Mouse (Mus musculus) left cerebral cortex, adult 18-20 months (tissue): Measurements from ENCODE around the gene Fes. TPM values are rescaled to one million over a fixed set of nuclear protein-coding genes. Genes with fewer than 3 reads are reported as not detected.
"Not testable (repeated sequence)": the region's sequence is repeated elsewhere in the genome, so short reads cannot be mapped to it uniquely, and the experiment has no call there.

ENCODE experiments used
- DNase-seq, 2 experiments: peaks; one replicate each; pipeline ENCODE4 v3.0.0; 2021 to 2022; ENCODE audit warnings: low spot score in 2 of 2, mixed read lengths in 1 of 2
- total RNA-seq, 2 experiments: library from RNA; stranded (reverse); gene quantifications; 2 replicates each; pipeline ENCODE4 v1.2.3; 2021

The Fes gene
- total RNA-seq, 2 experiments from 2014 or later: 4.5 to 5.8 TPM

DNA sequence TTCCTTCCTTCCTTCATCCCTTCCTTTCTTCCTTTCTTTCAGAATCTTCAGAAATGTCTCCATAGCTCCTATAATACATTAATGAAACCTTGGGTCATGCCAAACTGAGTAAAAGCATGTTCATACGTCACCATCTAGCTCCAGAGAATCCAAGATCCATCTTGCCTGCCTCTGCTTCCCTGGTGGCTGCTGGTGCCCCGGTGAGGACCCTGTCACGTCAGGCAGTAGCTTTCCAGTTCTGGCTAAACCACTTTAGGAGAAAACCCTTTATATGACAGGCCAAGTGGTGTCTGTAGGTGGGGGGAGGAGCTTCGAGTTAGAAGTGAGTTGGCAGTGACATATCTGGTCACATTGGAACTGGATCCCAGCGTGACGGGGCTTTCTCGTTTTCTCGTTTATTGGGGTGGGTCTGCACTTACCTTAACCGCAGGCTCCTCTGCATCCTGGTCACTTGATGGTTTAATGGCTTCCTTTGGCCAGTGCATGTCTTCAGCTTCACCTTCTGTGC lies 17.5 kb upstream of the Fes start, which contains the start of gene Furin:
Furin (minus strand) TSS at position 249 of the 508 bp plus-strand sequence.
- DNase-seq: no peak

DNA sequence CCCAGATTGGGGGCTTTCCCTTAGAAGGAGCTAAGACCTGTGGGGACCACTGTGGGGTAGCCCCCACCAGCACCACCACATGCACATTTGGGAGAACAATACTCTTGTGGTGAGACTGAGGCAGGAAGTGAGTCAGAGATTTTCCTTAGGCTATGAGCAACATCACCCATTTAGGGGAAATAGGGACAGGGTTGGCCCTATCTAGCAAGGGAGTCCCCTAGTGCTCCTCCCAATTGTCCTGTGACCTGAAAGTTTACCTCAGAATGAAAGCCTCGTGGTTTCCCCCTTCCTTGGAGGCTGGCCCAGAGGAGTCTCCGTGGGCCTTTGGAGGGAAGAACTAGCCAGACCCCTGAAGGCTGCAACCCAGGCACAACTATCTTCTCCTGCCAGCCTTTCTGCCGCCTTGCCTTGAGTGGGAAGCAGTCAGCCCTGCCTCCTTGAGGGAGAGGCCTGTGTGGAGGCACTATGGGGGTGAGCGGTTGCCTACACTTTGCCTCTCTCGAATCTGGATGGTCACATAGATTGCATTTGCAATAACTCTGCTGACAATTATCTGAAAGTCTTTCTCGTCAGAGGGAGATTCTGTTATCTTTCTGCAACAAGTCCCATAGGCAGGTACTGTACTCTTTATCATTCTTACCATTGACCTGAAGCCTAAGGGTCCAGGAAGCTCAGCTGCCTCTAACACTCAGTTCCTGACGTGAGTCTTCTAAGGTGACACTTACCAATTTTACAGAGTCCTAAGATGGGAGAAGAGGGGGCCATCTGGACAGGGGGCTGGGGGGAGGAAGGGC lies 16.6 kb upstream of the Fes start:
- no peak for DNase-seq

DNA sequence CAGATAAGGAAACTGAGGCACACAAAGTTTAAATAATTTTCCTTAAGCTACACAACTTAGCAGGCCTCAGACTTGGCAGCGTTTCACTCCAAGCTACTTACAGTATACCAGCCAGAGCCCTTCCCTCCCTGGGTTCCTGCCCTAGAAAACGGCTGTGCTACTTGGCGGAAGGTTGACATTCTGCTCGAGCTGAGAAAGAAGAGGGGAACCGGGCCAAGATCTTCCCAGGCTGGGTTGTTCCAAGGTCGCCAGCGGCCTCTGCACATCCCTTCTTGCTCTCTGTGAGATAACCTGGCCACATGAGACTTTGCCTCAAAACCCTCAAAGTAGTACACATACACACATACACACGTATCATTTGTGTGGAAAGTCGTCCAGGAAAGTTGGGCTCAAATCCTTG lies 15.8 kb upstream of the Fes start:
- DNase-seq: peak in 1 of 2 experiments; percentile 33

DNA sequence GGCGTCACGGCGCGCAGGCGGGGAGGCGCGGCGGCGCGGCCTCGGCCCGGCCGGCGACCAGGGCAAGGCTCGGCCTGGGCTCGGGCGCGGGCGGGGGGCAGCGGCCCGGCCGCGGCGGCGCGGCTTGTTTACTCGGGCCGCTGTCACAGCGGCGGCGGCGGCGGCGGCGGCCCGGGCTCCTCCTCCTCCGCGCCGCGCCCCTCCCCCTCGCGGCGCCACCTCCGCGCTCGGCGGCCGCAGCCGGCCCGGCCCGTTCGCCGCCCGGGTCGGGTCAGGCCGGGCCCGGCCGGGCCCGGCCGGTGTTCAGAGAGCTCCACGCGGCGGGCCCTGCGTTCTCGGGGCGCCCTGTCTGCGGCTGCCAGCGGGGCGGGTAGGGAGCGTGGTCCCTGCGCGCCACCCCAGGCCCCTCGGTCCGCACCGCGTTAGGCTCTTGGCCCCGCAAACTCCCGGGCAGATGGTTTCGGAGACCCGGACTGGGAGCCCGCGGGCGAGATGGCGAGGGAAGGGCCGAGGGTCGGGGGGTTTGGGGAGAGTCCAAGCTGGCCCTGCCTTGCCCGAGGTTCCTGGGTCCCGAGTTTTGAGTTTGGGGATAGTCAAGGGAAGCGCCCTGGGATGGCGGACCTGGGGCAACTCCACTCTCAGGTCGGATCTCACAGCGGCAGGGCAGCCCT lies 15.0 kb upstream of the Fes start:
- peak; percentile 38 to 60 for DNase-seq

DNA sequence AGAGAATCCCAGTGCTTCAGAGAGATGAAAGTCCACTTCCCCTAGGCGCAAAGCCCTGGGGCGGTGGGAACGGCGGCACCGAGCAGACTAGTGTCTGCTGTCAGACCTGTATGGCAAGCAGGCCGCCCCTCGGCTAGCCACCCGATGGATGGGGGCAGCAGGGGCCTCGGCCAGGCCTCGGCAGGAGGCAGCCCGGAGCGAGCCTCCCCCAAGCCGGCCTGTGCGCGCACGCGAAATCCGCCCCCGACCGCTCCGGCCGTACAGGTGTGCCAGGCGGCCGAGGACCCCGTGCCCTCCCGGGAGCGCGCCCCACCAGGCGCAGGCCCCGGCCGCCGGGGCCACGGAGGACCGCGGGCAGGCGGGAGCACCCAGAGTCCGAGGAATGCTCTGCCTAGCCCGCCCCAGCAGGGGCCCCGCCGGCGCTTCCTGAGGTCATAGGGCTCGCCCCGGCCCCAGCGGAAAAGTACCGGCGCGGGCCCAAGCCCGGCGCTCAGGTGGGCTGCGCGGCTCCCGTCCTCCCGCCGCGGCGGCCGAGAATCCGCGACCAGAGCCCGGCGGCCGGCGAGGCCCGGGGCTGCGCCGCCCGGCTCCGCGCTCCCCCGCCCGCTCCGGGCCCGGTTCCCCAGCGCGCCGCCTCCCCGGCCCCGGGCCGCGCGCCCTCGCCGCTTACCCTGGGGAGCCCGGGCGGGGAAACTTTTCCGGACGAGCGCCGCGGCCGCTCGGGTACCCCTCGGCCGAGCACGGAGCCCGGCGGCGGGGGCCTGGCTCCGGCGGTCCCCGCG lies 14.3 kb upstream of the Fes start:
- DNase-seq: no peak

DNA sequence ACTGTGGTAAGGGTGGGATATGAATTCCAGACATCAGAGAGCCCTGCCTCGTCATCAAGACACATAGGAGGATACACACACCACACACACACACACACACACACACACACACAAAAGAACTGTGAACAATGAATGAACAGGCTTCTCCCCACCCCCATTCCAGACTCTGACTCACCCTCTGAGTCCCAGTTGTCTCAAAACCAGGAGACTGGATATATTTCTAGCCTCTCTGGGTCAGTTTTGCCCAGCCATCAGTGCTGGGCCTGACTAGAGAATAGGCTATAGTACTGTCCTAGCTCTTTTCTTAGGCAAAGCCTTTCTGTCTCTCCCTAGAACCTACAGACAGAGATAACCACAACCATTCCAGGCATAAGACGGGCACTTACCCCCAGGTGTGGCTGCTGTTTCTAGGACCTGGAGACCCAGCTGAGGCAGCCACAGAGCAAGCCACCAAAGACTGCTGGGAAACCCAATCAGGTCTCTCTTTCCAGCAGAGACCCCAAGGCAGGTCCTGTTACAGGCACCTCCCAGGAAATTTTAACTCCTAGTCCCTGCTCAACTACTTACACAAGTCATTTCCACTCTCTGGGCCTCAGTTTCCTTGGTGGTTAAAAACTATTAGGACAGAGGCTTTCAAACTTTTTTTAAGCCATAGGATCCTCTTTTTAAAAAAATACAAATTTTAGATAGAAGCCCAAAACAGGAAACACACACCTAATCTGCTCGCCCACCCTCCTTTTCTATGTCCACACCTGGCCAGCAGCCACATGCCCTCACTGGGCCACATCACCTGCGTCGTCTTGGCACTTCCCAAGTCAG lies 13.5 kb upstream of the Fes start:
- DNase-seq: peak; percentile 48 to 52

DNA sequence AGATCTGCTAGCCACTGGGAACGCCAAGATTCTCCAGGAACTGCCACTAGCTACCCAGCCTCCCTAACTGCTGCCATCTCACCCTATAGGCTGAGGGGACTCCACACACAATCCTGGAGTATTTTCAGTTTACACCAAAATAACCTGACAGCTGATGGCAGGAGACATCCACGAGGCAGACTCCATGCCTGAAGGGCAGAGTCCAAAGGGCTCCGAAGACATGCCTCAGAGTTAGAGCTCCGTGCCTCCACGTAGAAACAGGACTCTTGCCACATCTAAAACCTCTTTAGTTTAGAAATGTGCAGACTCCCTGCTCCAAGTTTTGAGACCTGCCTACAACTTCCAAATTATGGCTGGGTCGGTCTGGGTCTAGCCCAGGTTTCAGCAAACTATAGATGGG lies 12.8 kb upstream of the Fes start:
- no peak for DNase-seq

DNA sequence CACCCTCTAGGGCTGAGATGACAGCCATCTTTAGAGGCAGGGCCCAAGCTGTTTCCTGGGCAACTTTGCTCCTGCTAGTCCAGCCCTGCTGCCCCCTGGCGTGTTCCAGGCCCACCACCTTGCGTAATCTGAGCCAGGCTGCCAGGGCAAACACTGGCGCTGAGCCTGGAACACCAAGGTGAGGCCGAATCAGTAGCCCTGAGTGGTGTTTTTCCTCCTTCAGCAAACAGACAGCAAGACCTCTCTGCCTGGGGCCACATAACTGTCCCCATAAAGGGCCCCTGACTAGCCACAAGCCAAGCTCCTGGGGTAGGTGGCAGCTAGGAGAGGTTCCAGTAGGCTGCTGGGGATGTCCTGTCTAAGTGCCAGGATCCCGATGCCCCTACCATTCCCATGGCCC lies 12.4 kb upstream of the Fes start:
- DNase-seq: no peak

DNA sequence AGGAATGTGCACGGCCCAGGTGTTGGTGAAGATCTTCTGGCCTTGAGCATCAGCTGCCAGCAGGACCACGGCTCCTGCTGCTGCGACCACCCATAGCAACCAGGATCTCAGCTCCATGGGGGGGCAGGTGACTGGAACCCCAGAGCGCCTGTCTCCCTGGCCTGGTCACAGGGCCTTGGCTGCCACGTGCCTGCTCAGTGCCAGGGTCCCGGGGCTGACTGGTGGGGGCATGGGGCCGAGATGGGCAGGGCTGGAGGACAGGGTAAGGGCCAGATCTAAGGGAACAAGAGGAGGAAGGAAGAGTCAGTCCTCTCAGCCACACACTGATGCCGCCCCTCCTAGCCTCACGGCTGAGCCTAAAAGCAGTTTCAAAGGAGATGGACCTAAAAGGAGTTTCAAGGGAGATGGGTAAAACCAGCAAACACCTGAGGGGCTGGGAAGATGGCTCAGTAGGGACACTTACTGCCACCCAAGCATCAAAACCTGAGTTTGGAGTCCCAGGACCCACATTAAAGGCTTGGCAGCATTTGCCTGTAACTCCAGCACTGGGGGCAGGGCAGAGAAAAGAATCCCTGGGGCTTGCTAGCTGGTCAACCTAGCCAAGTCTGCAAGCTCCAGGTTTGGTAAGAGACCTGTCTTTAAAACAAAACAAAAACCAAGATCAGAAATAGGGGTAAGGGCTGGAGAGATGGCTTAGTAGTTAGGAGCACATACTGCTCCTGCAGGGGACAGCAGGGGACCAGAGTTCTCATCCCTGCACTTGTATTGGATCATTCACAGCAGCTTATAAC lies 11.1 kb upstream of the Fes start:
- DNase-seq: no peak

DNA sequence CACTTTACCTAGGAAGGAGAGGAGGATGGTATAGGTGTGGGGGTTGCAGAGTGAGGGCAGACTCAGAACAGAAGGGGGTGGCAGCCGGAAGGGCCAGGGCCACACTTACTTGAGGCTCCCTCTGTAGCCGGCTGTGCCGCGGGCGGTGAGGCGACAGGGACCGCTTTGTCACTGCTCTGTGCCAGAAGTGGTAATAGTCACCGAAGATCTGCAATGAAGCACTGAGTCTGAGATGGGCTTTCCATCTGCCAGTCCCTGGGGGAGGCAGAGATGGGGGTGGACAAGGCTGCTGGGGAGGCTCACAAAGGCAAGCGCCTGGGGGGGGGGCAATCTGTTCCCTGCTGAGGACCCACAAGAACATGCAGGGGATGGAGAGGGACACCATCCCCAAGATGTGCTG lies 10.2 kb upstream of the Fes start:
- peak; percentile 48 to 74 for DNase-seq

DNA sequence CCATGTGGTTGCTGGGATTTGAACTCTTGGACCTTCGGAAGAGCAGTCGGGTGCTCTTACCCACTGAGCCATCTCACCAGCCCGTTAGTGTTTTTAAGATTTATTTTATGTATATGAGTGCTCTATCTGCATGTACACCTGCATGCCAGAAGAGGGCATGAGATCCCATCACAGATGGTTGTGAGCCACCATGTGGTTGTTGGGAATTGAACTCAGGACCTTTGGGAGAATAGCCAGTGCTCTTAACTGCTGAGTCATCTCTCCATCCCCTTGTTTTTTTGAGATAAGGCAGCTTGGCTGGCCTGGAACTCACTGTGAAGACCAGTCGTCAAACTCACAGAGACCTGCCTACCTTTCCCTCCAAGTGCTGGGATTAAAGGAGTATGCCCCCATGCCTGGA lies 8.7 kb upstream of the Fes start:
- not testable (repeated sequence) for DNase-seq

DNA sequence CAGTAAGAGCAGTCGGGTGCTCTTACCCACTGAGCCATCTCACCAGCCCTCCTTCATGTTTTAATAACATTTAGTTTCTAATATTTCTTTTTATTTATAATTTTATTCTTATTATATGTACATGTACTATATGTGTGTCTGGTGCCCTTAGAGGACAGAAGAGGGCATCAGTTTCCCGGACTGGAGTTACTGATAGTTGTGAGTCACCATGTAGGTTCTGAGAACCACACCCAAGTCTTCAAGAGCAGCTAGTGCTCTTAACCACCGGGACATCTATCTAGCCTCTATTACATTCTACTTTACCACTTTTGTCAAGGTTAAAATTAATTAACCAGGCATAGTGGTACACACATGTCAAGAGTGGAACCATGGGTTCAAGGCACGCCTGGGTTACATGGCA lies 6.9 kb upstream of the Fes start:
- no peak for DNase-seq

DNA sequence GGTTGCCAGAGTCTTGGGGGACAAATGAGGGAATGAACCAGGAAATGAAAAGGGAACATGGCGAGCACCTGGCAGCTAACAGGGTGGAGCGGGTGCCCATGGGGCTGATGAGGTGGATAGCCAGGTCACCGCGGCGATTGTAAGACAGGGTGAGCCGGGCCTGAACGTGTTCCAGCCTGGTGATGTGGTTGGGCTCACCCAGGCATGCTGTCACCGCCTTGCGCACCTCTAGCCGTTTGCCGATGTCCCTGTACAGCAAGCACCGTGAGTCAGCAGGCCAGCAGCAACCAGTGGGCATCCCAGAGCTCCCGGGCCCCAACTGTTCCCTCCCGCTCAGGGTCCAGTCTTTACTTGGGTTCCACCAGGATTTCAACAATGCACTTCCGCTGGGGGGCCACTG lies 4.4 kb upstream of the Fes start:
- no peak for DNase-seq

DNA sequence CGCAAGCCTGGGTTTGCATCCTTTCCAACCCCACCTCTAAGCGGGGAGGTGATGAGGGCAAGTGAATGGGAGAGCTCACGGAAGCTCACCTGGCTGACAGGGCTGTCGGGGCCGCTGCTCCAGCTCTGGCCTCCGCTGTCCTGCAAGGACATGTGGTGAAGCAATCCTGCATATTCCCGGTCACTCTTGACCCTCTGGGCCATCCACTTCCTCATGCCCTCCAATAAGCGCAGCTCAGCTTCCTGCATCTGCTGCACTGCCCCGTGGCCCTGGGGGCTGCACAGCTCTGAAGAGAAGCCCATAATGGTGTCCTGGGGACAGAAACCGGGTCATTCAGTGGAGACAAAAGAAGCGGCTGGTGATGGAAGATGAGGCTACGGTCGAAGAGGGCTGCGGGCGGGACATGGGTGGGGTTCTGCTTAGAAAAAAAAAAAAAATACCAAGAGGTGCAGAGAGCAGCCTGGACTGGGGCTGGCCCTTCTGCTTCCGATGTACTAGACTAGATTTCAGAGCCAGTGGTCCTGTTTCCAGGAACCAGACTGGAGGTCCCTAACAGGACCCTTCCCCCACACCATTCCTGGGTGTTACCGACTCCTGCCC lies 613 bp downstream of the Fes start:
- no peak for DNase-seq

DNA sequence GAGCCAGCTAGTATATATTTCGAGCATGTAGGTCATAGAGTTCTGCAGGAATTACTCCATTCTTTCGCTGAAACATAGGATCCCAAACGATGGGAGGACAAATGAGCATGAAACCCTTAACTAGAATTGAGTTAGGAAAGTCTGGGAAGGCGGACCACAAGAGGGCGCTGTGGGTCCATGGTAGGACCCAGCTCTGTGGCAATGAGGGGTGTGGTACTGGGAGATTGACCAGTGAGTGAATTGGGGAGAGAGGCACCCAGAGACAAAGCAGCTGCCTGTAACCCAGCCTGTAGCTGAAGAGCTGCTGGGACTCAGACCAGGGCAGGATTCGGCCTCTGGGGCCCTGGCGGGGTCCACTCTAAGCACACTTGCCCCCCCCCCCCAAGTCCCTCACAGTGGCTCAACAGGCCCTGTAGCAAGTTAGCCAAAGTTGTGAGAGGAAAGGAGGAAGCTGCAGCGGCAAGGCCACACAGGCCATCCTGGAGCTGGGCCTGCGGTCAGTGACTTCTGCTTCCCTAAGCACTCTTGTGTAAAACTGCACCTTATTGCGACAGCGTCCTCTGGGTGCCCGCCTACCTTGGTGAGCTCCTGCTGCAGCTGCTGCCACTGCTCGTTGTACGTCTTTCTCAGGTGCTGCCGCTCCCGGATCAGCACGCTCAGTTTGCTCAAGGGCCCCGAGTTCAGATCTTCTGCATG lies 1.4 kb downstream of the Fes start:
- peak; percentile 89 to 95 for DNase-seq

DNA sequence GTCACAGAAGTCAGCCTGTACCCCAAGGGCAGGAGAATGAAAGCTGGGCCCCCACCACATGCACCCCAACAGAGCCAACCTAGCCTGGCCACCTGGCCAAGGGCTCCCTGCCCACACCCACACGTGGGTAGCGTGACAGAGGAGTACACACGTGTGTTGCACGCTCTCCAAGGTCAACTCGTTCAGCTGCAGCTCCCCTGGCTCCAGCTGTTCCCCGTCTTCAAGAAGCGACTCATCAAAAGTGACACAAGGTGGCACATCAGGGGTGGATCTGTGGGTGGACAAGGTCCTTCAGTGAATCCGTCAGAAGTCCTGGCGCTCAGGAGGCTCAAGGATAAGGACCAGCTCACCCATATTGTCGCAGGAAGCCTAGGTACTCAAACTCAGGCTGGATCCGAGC lies 4.8 kb downstream of the Fes start:
- DNase-seq: no peak

DNA sequence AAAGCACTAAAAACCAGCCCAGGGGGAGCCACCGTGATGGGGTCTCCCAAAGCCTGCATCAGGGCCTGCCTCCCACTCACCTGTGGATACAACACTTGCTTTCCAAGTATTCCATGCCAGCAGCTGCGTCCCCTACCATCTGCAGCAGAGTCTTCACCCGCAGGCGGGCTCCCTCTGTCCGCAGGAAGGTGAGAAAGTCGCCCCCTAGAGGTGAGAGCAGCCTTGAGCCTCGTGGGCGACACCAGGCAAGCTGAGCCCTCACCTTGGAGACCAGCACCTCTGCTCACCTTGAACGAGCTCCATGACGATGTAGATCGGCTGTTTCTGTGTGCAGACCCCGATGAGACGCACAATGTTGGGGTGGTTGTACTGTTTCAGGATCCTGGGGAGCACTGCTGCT lies 8.2 kb downstream of the Fes start:
- DNase-seq: no peak

DNA sequence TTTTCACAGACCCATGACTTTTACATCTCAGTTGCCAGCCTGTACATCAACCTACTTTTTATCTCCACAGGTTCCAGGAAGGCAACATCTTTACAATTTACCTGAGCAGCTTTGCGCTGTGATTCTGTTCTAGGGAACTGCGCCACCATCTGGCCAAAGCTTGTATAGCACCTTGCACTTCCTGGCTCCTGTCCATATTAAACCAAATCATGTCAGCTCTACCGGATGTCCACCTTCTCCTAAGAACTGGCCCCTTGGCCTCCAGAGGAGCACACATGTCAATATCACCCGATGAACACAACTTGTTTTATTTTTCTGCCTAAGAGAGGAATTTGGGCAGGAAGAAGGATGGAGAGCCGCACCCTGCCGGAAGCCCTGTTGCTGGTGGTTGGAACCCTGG lies 10.3 kb downstream of the Fes start:
- peak in 1 of 2 experiments; percentile 63 for DNase-seq

DNA sequence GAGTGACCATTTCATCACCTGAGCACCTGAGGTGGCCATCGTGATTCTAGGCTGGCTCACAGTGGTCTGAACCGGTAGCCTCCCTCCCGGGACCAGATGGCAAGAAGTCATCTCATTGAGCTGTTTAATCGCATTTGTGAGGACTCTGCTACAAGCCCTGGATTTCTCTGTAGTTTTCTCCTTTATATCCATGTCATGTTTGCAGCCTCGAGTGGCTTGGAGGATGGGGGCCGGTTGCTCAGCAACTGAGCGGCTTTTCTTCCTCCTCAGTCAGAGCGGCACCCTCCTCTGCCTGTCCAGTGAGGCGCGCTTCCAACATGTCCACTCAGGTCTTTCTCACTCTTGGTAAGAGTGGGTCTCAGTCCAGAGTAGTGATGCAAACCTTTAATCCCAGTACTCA lies 11.6 kb downstream of the Fes start:
- DNase-seq: no peak
